Mouse (Mus musculus) kidney, postnatal 14 days (tissue): Measurements from ENCODE around the gene Rundc1.
"Not testable (repeated sequence)": the region's sequence is repeated elsewhere in the genome, so short reads cannot be mapped to it uniquely, and the experiment has no call there.

Source experiments
- DNase-seq: peaks from one replicate; pipeline ENCODE4 v3.0.0; 2022; ENCODE audit warnings: mixed read lengths

Rundc1 gene

DNA sequence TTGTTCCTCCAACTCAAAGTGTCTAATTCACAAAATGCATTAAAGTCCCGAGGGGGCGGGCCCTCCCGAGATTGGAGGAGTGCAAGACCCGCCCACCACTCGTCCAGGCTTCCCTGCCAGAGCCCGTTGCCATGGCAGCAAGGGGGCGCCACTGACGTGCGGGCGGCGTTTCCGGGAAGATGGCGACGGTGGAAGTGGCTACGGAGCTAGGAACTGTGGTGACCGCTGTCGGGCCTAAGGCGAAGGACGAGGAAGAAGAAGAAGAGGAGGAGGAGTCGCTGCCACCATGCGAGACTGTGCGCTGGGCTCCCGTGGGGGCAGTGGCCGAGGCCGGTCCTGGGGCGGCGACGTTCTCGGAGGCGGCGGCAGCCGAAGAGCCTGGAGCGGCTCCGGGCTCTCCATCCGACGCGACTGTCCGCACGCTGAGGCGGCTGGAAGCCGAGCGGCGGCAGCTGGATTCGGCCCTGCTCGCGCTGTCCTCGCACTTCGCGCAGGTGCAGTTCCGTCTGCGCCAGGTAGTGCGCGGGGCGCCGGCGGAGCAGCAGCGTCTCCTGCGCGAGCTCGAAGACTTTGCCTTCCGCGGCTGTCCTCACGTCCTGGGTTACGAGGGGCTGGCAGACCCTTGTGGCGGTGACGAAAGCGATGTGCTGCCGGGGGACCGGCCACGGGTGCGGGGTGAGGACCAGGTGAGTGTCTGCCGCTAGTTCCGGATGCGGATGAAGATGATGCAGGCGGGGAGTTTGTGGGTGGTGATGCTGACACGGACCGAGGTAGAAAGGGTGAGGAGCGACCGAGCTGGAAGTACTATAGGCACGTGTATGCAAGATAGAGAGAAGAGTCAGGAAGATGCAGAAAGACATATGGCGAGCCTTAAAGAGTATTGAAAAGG, at the start of gene Rundc1, which contains the start of gene Ptges3l:
Gene Rundc1 (plus strand): TSS at position 161 of the 889 bp plus-strand sequence.
Gene Ptges3l (minus strand): TSS at position 409 of the 889 bp plus-strand sequence.
- peak; percentile 99 for DNase-seq

DNA sequence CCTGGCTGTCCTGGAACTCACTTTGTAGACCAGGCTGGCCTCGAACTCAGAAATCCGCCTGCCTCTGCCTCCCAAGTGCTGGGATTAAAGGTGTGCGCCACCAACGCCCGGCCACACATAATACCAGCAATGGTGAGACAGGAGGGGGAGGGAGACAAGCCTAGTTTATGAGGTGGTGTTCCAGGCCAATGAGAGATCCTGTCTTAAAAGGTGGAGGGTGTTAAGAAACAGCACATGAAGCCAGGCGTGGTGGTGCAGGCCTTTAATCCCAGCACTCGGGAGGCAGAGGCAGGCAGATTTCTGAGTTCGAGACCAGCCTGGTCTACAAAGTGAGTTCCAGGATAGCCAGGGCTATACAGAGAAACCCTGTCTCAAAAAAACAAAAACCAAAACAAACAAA, 46.7 kb upstream of the Rundc1 start:
- peak; percentile 43 for DNase-seq

DNA sequence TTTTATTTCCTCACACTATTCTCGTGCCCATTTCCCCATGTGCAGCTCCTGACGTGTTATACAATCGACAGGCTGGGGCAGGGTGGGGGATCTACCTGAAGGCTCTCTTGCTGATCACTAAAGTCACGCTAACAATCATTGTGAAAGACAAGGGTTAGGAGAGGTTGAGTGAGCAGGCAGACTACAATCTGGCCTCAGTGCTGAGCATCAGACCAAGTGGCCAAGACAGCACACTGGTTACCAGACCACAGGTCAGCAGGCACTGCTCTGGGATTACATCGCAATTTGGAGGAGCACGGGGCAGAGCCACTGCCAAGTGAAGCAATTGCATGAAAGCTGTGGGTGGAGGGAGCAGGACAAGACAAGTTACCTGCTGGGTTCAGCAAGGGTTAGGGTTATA, 46.0 kb upstream of the Rundc1 start:
- DNase-seq, result peak; percentile 69

DNA sequence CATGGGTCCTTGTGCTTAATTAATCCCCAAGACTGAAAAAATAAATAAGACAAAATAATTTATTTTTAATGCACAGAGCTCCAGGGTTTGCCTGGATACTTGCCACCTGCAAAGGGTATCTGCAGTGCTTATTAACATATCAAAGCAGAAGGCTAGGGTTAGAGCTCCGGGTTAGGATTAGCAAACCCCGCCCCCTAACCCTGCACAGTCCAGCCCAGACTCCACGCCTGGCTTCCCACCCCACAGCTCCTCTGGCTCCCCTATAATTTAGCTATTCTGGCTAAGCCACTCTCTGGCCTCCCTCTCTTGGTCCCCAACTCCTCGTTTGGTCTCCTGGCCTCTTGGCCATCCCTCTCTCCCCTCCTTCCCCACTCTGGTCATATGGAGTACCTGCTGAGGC, 43.1 kb upstream of the Rundc1 start:
- no peak for DNase-seq

DNA sequence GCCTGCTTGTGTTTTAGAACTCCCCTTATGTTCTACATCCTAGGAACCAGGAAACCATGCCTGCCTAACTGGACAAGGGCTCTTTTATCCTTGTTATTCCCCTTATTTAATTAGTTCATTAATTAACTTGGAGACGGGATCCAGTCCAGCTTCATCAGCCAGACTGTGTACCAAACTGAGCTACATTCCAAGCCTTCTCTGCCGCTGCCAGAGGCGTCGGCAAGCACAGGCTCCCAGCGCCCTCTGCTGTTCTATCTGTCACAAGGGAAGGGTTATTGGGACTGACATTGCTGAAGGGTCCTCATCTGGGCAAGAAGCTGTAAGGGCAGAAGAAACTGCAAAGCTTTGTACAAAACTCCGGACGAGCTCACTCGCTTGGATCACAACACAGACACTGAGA, 29.8 kb upstream of the Rundc1 start:
- DNase-seq, result peak; percentile 91

DNA sequence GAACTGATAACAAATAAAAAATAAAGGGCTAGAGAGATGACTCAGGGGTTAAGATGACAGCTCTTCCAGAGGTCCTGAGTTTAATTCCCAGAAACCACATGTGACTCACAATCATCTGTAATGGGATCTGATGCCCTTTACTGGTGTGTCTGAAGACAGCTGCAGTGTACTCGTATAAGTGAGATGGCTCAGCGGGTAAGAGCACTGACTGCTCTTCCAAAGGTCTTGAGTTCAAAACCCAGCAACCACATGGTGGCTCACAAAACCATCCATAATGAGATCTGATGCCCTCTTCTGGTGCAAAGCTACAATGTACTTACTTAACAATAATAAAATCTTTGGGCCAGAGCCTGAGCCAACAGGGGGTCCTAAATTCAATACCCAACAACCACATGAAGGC, 9.6 kb upstream of the Rundc1 start:
- DNase-seq, result no peak

DNA sequence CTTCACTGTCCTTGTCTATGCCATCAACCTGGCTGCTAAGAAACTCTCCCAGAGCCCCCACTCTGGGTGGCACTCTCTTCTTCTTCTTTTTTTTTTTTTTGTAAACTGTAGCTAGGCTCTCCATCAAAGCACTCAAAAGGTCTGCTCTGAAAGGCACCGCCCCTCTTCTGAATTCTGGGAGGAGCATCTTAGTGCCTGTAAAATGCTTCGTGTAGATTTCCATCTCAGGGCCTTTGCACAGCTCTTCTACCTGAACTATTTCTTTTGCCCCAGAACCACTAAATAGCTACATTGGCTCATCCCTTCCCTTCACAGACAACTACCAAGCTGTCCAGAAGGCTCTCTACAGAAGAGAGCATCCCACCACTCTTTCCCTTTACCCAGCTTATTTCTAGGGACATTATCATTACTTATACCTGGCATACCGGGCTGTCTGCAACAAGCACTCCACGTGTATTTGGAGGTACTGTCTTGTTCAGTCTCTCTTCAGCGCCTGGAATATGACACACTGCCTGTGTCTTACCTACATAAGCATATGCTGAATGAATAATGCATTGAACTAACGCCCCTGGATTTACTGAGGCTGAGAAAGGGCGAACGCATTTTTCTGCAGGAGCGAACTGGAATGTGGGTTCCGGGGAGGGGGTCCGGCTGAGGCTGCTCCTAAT, 8.3 kb upstream of the Rundc1 start:
- DNase-seq, result no peak

DNA sequence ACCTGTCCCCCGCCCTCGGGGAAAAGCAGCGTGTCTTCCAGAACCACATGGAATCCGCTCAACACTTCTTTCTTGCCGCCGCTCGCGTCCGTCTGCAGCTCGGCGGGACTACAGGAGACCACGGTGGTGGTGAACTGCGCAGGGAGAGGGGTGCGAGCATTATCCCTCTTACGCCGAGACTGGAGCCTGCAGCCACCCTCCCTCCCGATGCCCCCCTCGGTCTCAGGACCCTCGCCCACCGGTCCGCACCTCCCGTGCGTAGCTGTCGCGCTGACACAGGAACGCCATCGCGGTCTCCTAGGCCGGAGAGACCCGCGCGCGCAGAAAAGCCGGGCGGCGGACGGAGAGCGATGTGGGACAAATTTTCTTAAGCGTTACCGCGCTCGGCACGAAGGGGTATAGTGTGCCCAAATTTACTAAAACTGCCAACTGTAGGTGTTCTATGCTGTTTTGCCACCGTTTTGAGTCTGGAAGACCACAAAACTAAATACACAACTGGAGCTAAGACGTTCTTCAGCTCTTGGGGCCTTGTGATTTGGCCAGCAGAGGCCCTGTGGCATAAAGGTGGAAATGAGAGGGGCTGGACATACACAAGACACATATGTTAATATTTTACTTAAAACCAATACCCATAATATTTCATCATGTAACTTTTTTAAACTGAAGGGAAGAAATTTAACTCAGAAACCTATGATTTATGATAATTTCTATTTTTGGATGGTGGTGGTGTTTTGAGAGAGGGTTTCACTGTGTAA, 7.6 kb upstream of the Rundc1 start, which contains the start of gene Aarsd1:
Gene Aarsd1 (minus strand): TSS at position 515 of the 755 bp plus-strand sequence.
- peak; percentile 90 for DNase-seq

DNA sequence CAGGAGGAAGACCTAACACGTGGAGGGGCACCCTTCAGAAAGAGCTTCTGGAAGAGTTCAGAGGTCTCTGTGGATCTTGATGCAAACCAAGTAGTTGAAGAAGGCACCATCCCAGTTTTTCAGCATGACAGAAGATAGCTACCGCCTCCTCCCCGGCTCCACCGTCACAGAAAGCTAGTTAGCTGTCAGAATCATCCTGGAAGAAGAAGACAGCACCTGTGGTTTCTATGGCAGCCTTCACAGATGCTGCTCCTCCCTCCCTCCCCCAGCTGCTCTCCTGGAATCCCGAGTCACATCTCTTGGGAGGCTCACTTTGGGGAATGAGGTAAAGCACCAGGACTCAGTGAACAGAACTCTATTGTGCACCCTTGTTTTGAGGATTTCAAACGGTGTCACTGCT, 5.9 kb upstream of the Rundc1 start:
- no peak for DNase-seq

DNA sequence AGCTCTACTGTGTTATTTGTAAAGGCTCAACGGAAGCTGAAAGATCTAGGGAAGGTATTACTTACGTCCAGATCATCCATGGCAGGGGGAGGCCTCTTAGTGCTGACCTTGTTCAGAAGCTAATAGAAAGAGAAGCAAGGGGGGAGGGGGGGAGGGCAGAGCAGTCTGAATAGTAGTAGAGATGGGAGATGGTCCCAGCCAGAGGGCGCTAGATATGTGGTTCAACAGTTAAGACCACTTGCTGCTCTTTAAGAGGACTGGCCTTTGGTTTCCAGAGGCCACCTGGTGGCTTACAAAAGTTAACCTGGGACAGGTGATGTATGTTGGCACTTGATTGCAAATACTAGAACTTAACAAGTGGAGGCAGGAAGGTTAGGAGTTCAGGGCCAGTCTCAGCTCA, 5.3 kb upstream of the Rundc1 start:
- peak; percentile 26 for DNase-seq

DNA sequence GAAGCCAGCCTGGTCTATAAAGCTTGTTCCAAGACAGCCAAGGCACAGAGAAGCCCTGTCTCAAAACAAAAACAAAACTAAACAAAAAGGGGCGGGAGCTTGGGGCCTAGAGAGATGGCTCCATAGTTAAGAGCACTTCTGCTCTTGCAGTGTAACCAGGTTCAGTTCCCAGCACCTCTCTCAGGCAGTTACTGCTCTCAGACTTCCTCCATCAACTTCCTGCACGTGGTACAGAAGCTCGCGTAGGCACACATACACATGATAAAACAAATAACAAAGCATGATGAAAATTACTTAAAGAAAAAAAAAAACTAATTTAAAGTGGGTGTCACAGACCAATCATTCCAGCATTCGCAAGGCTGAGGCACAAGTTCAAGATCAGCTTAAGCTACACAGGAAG, 4.7 kb upstream of the Rundc1 start:
- DNase-seq, result no peak

DNA sequence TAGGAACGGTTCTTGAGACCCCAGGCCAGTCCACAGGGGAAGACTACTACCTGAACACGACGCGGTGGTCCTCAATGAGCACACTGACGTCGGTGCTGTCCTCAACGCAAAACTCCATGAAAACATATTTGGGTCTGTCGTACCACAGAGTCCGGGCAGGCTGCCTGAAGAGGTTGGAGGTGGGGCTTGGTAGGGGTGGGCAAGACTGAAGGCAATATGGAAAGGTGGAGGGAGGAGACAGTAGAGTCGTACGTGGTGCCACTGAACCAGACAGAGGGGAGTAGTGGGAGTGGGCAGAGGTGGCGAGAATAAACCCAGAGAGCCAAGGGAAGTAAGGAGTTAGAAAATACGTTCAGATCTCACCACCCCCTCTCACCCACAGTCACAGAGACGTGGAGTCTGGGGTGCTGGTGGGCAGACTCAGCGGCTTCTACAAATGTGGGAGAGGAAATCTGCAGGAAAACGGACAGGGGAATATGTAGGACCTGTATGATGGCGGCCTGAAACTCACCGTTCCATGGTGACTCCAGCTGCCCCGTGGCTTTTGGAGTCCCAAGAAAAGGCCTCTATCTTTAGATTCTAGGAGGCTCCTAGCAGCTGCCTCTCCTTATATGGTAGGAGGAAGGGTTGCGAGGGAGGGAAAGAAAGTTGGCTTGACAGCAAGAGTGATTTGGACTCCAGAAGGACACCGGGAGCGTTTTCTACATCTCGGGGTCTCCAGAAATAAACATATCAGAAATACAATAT, 607 bp upstream of the Rundc1 start, which contains the start of gene Gm27029:
Gene Gm27029 (minus strand): TSS at position 692 of the 747 bp plus-strand sequence.
- DNase-seq, result peak; percentile 23

DNA sequence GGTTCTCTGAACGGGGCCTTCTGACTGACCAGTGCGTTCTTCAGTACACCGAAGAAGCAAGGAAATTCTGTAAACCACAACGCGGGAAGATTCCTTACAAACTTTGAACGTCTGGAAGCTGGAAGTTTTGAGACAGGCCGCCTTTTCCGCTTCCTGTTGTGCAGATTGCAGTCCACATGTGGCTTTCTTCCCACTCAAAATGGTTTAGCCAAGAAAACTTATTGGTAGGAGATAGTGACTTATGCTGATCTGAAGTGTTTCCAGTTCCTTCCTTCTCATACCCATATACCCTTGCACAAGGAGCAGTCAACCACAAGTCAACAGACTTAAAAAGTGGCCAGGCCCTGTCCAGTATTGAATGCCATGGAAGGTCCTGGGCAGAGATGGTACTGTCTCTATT, 1.3 kb downstream of the Rundc1 start:
- no peak for DNase-seq

DNA sequence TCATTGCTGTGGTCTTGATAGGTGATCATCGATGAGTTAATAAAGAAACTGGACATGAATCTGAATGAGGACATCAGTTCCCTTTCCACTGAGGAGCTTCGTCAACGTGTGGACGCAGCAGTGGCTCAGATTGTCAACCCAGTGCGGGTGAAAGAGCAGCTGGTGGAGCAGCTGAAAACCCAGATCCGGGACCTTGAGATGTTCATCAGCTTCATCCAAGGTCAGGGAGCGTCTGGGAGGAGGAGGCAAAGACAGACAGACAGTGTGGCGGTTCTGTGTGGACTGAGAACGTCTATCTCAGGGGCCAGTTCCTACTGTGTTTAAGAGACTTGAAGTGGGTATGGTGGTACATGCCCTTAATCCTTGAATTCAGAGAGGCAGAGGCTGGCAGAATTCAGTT, 6.4 kb downstream of the Rundc1 start:
- DNase-seq, result no peak

DNA sequence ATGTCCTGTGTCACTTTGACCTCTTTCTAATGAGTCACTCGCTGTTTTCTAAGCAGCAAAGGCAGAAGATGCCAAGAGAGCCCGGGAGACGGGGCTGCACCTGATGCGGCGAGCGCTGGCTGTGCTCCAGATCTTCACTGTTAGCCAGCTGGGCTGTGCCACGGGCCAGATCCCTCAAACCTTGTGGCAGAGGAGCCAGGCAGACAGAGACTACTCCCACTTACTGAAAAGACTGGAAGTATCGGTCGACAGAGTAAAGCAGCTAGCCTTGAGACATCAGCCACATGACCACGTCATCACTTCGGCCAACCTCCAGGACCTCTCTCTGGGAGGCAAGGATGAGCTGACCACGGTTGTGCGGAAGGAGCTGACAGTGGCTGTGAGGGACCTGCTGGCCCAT, 8.5 kb downstream of the Rundc1 start:
- no peak for DNase-seq

DNA sequence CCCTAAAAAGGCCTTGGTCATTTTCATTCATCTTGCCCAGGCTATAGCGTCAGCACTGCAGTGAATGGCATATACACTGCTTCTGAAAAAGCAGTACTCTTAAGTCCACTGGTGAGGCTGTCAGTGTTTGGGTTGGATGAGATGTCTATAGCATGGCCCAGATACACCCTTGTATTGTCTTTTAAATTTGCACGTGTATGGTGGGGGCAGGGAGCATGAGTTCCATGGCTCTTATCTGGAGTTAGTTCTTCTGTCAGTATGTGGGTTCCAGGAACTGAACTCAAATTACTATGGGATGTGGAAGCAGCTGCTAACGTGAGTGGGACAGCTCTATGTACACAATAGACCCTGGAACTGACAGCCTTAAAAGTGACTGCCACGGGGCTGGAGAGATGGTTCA, 10.9 kb downstream of the Rundc1 start:
- no peak for DNase-seq

DNA sequence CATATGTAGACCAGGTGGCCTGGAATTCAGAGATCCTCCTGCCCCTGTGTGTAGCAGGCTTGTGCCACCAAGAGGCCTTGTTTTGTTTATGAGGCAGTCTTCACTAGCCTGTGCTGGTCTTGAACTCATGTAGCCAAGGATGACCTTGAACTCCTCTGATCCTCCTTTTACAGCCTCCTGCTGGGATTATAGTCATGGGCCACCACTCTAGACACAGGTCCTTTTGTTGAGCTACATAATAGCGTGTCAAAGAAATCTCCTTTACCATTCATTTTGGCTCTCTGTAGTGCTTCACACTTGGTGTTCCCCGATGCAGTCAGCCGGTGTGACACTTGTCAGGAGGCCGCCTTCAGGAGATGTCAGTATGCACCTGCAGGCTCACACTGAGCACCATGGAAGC, 12.0 kb downstream of the Rundc1 start:
- no peak for DNase-seq

DNA sequence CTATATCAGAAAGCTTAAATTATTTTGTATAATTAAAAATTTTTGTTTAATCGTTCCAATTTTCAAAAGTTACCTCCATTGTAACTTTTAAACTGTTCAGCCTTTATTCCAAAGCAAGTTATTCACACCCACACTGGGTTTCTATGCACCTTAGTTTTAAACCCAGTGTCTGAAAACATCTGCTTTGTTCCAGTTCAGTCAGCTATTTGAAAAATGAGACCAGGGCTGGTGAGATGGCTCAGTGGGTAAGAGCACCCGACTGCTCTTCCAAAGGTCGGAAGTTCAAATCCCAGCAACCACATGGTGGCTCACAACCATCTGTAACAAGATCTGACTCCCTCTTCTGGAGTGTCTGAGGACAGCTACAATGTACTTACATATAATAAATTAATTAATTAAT, 13.1 kb downstream of the Rundc1 start:
- DNase-seq, result not testable (repeated sequence)

DNA sequence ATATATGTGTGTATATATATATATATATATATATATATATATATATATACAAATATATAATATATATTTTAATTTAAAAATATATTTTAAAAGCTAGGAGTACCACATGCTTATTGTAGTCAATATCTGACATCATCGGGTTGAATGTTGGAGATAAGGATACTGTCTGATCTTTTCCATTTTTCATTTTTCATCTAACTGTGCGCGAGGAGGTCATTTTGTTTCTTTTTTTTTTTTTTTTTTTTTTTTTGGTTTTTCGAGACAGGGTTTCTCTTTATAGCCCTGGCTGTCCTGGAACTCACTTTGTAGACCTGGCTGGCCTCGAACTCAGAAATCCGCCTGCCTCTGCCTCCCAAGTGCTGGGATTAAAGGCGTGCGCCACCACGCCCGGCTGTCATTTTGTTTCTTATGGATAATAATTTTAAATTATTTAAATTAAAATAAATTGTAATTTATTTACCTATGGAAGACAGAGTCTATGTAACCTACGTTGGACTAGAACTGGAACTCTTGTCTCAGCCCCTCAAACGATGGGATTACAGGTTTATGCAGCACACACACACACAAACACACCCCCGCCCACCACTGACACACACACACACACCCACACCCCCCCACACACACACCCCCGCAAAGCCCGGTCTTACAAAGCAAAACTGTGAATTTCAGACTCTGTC, 16.7 kb downstream of the Rundc1 start:
- DNase-seq, result not testable (repeated sequence)

DNA sequence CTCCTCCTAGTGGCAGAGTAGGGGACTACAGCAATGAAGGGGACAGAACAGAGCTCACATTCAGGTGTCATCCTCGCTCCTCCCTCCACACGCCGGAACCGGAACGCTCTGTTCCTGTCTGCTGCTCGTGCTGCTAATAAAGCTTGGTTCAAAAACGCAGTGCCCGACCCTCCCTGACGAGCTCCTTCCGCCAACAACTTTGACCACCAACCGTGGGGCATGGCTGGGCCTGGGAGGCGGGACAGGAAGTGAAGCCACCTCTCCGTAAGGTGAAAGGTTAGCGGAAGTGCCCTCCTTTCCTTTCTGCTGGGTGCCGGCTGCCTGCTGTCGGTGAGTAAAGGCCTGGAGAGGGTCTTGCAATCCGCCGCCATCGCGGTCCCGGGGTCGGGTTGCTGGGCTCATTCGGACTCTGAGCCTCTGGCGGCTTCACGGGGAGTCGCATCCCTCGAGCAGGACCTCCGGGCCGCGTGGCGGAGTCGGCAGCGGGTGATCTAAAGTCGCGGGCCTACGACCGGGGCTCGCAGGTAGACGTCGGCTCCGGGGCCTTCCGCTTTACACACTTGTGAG, 17.3 kb downstream of the Rundc1 start, which contains the start of gene Rpl27:
Gene Rpl27 (plus strand): TSS at position 172 of the 567 bp plus-strand sequence.
- DNase-seq, result peak; percentile 98

DNA sequence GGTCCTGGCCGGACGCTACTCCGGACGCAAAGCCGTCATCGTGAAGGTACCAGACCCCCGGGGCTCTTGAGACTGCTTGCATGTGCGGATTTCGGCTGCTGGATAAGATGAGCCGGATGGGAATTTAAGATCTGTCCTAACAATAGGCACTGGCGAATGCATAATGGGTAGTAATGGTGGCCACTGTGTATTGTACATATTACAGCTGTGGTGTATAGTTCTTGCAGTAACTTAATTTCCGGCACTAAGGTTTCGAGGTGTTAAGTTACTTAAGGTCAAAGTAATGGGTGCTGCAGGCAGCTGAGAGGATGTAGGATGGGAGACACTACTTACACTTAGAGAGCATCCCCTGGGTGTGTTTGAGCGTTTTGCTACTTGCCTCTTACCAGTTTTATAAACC, 17.9 kb downstream of the Rundc1 start:
- DNase-seq, result no peak
